Mouse (Mus musculus) CH12.LX (cell line): ENCODE measurements around the gene Pah. TPM values are rescaled to one million over a fixed set of nuclear protein-coding genes. Genes with fewer than 3 reads are reported as not detected.

Source experiments
- DNase-seq: peaks from one replicate; pipeline ENCODE4 v3.0.0-alpha.2; 2013; ENCODE audit errors: extremely low read depth
- H3K27ac ChIP-seq: 2 replicates; pipeline ENCODE4 v1.5.1; 2012; ENCODE audit warnings: low read depth, mild to moderate bottlenecking, control low read depth, moderate library complexity; ENCODE audit not compliant: insufficient read depth
- H3K27me3 ChIP-seq: replicated peaks from 2 replicates; pipeline ENCODE3; 2012; ENCODE audit warnings: inconsistent platforms
- H3K36me3 ChIP-seq, 2 experiments: replicated peaks in 1 of 2; 2 replicates each; pipeline versions ENCODE3 to v1.6.1; 2012; ENCODE audit warnings: inconsistent platforms in 1 of 2, low read length in 1 of 2, mild to moderate bottlenecking in 1 of 2, mixed read lengths in 1 of 2, moderate library complexity in 1 of 2; ENCODE audit not compliant: control insufficient read depth in 1 of 2, insufficient read depth in 1 of 2
- H3K4me1 ChIP-seq, 2 experiments: 2 replicates each; pipeline ENCODE4 v1.6.1; 2012; ENCODE audit warnings: inconsistent platforms in 1 of 2, moderate library complexity in 1 of 2; ENCODE audit not compliant: insufficient read depth in 2 of 2, control insufficient read depth in 1 of 2
- H3K4me2 ChIP-seq: 2 replicates; pipeline ENCODE4 v1.6.1; 2012; ENCODE audit warnings: low read depth, mild to moderate bottlenecking, control low read depth; ENCODE audit not compliant: poor library complexity, insufficient read depth, severe bottlenecking
- H3K4me3 ChIP-seq, 3 experiments: fragments of 150-350 bp in 1 of 3; sonication (generic) in 1 of 3; replicated peaks in 1 of 3; 2 replicates each; pipeline versions ENCODE3 to v1.5.1; 2011 to 2012; ENCODE audit warnings: low read depth in 2 of 3, low read length in 2 of 3, mild to moderate bottlenecking in 2 of 3, moderate library complexity in 2 of 3, control low read depth in 1 of 3, improper control_type of control experiment in 1 of 3, inconsistent platforms in 1 of 3, mixed read lengths in 1 of 3; ENCODE audit not compliant: poor library complexity in 1 of 3
- H3K79me2 ChIP-seq: replicated peaks from 2 replicates; pipeline ENCODE4 v1.6.1; 2012; ENCODE audit warnings: mild to moderate bottlenecking, moderate library complexity; ENCODE audit not compliant: control insufficient read depth, poor library complexity, insufficient read depth, severe bottlenecking; ENCODE audit errors: extremely low read depth
- H3K9ac ChIP-seq: 2 replicates; pipeline ENCODE4 v1.6.1; 2012; ENCODE audit warnings: low read depth, mild to moderate bottlenecking, control low read depth, moderate library complexity; ENCODE audit not compliant: insufficient read depth
- H3K9me3 ChIP-seq: replicated peaks from 2 replicates; pipeline ENCODE3; 2012; ENCODE audit warnings: low read length, inconsistent platforms, mixed read lengths
- CHD1 ChIP-seq: IDR thresholded peaks from 2 replicates; pipeline ENCODE4 v1.6.1; 2012; ENCODE audit warnings: low read depth, low read length, improper control_type of control experiment, inconsistent platforms
- E2F4 ChIP-seq: IDR thresholded peaks from 2 replicates; pipeline ENCODE4 v1.6.1; 2011; ENCODE audit warnings: low read depth, low read length, improper control_type of control experiment; ENCODE audit not compliant: insufficient replicate concordance
- GABPA ChIP-seq: IDR thresholded peaks from 2 replicates; pipeline ENCODE4 v1.6.1; 2012; ENCODE audit warnings: low read depth, low read length, improper control_type of control experiment, inconsistent platforms; ENCODE audit not compliant: insufficient replicate concordance
- IRF4 ChIP-seq: IDR thresholded peaks from 2 replicates; pipeline ENCODE4 v1.6.1; 2014; ENCODE audit warnings: low read depth, mild to moderate bottlenecking, inconsistent platforms, low read length, improper control_type of control experiment
- MAFK ChIP-seq: IDR thresholded peaks from 2 replicates; pipeline ENCODE4 v1.6.1; 2011; ENCODE audit warnings: low read length, improper control_type of control experiment; ENCODE audit not compliant: insufficient replicate concordance
- MEF2A ChIP-seq: IDR thresholded peaks from 2 replicates; pipeline ENCODE4 v1.6.1; 2014; ENCODE audit warnings: low read depth, mild to moderate bottlenecking, inconsistent platforms, low read length, improper control_type of control experiment, borderline replicate concordance
- MXI1 ChIP-seq: IDR thresholded peaks from 2 replicates; pipeline ENCODE4 v1.6.1; 2011; ENCODE audit warnings: mild to moderate bottlenecking, low read depth, low read length, improper control_type of control experiment
- MYC ChIP-seq: IDR thresholded peaks from 2 replicates; pipeline ENCODE4 v1.6.1; 2011; ENCODE audit warnings: low read depth, mild to moderate bottlenecking, improper control_type of control experiment, low read length
- NELFE ChIP-seq: IDR thresholded peaks from 2 replicates; pipeline ENCODE4 v1.6.1; 2011; ENCODE audit warnings: low read depth, low read length, improper control_type of control experiment
- POLR2AphosphoS2 ChIP-seq: IDR thresholded peaks from 2 replicates; pipeline ENCODE4 v1.6.1; 2011; ENCODE audit warnings: low read depth, low read length, improper control_type of control experiment
- RCOR1 ChIP-seq: conservative IDR thresholded peaks from 2 replicates; pipeline ENCODE4 v1.6.1; 2012; ENCODE audit warnings: low read depth, mild to moderate bottlenecking, inconsistent platforms, low read length, improper control_type of control experiment
- TBP ChIP-seq: conservative IDR thresholded peaks from 2 replicates; pipeline ENCODE4 v1.6.1; 2011; ENCODE audit warnings: low read depth, low read length, improper control_type of control experiment
- USF1 ChIP-seq: IDR thresholded peaks from 2 replicates; pipeline ENCODE4 v1.6.1; 2014; ENCODE audit warnings: low read depth, mild to moderate bottlenecking, inconsistent platforms, low read length, improper control_type of control experiment
- ZMIZ1 ChIP-seq: IDR thresholded peaks from 2 replicates; pipeline ENCODE4 v1.6.1; 2012; ENCODE audit warnings: low read depth, mild to moderate bottlenecking, inconsistent platforms, low read length, improper control_type of control experiment
- dilution Hi-C: fragments of 300-500 bp; cut with MboI; formaldehyde crosslinking; loops from 2 replicates; pipeline ENCODE4 v1.14.3; 2020; ENCODE audit warnings: low sequenced_read_pairs; ENCODE audit not compliant: extremely low pct_unique_long_range_greater_than_20kb, extremely low pct_ligation_motif_present
- in situ Hi-C: fragments of 300-500 bp; cut with MboI; formaldehyde crosslinking; loops from 3 replicates; pipeline ENCODE4 v1.14.3; 2019; ENCODE audit warnings: low sequenced_read_pairs, low pct_ligation_motif_present, low pct_unique_long_range_greater_than_20kb, mixed read lengths
- polyA plus RNA-seq: library from polyadenylated mRNA; unstranded; fragments of >175 nt; gene quantifications from 2 replicates; pipeline ENCODE4 v1.2.1, GENCODE M21; 2012; ENCODE audit warnings: low read depth; ENCODE audit not compliant: insufficient read length
- total RNA-seq, 2 experiments: library from RNA; depleted of rRNA; stranded (reverse); fragments of 300-350 nt in 1 of 2; fragments of >200 nt in 1 of 2; gene quantifications; 2 replicates each; pipeline ENCODE4 v1.2.3; 2012 to 2014

Gene Pah
- total RNA-seq (2012; rRNA removed) (not detected in 2 replicates), total RNA-seq (2014; rRNA removed) (not detected in 2 replicates), polyA plus RNA-seq (not detected in 2 replicates)

- Histone ChIP-seq H3K27me3 (no peaks in the 10 kb centered on the region), H3K4me3 (no peak within 1 kb of the TSS), H3K4me2 (no peak within 1 kb of the TSS), H3K79me2 (no peaks in the 10 kb centered on the region), H3K36me3 (no peaks in the 10 kb centered on the region), H3K9ac (no peak within 1 kb of the TSS), H3K9me3 (no peaks in the 10 kb centered on the region), H3K4me1 (no peaks in the 10 kb centered on the region), H3K27ac (no peak within 1 kb of the TSS)
- TF ChIP-seq ZMIZ1 = no peak
- in situ Hi-C loops (no loop called here), dilution Hi-C loops (no loop called here)
- DNase-seq = no peak
Measured at GRCm38 (mm10) chr10:87521646-87522045, at the start of gene Pah. TSS of gene Pah (plus strand) at chr10:87521795.

DNA sequence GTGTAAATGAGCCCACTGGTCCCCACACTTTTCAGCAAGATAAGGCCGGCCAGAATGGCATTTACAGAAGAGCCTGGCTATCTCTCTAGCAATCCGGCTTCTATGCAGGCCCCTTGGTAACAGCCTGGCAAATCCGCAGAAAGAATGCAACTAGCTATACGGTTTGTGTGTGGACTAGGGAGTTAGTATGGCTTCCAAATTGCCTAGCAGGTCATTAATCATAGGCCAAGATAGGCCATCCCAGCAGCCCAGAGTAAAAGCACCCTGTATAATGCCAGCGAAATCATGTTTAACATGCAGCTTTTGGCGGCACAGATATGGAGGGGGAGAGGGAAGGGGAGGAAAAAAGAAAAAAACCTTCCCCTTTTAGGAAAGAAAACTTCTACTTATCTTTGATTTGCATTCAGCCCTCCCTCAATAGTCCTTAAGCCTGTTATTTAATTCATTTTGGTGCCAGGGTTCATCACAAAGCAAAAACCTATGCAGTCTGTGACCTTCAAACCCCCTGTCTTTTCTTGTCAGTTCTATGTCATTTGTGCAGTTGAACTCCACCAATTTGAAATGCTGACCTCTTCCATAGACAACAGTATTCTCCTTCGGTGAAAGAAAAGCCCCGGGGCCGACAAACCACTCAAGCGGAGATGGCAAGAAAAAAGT lies 48.0 kb upstream of the Pah start:
- no peaks in the 10 kb centered on the region for H3K36me3 ChIP-seq
- no peak for DNase-seq
- in situ Hi-C loops (no loop called here), dilution Hi-C loops (no loop called here)
- H3K4me1 ChIP-seq = no peaks in the 10 kb centered on the region
- H3K9me3 ChIP-seq = no peaks in the 10 kb centered on the region
- H3K27ac ChIP-seq = no peak overlapping the region
- no peaks in the 10 kb centered on the region for H3K27me3 ChIP-seq
- no peak overlapping the region for H3K9ac ChIP-seq
- TF ChIP-seq IRF4 (no peak), MAFK (no peak), USF1 (no peak), E2F4 (no peak), CHD1 (no peak), MXI1 (no peak), MYC (no peak), GABPA (no peak), RCOR1 (no peak), TBP (no peak), NELFE (no peak), MEF2A (no peak), ZMIZ1 (no peak), POLR2AphosphoS2 (no peak)
- TF ChIP-seq, all 38 proteins: peak for 0
- Histone ChIP-seq H3K4me2 (no peak overlapping the region), H3K79me2 (no peaks in the 10 kb centered on the region), H3K4me3 (no peak overlapping the region)
